Mouse (Mus musculus): ENCODE measurements around the gene Xpot. TPM values are rescaled to one million over a fixed set of nuclear protein-coding genes. Genes with fewer than 3 reads are reported as not detected.

Xpot gene
- polyA plus RNA-seq, 1 experiment: 44.0 TPM

DNA sequence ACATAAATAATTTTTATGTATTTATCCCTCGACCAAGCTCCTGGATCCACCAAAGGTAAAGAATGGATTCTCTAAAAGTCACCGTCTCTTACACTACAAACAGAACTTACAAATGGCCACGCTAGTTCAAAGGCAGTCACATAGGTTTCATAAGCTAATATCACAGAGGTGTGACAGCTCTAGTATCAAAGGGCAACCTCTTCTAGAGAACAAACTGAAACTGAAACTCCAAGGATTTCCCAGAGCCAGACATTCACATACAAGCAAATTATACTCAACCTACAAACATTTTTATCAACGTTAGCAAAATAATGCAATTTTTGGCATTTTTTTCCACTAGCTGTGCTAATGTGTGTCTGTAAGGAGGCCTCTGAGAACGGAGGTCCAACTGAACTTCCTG is 45.8 kb downstream of the Xpot start:
- DNase-seq (ENCODE audit: low read depth in 1 of 2, low spot score in 2 of 2): no peak
- Histone ChIP-seq H3K36me3 (ENCODE audit: control insufficient read depth, insufficient read depth, low read length) (peaks cover 17% of the 10 kb centered on the region), H3K27ac (ENCODE audit: insufficient read depth, low read length) (no peak overlapping the region), H3K27me3 (ENCODE audit: control insufficient read depth, insufficient read depth, low read length) (no peaks in the 10 kb centered on the region), H3K4me1 (ENCODE audit: control insufficient read depth, insufficient read depth, insufficient read length) (peaks cover 4% of the 10 kb centered on the region; the same call in 1 of the 2 replicates), H3K4me3 (ENCODE audit: extremely low read depth, insufficient read depth, insufficient read length) (no peak overlapping the region)
- WGBS: 88% methylated on average over 5 of the region's 5 CpGs
- TF ChIP-seq CTCF (IDR thresholded peaks at IDR 0.05; ENCODE audit: extremely low read depth, insufficient read depth, insufficient read length, insufficient replicate concordance) (no peak), POLR2A (IDR thresholded peaks at IDR 0.05; ENCODE audit: low read depth, low read length) (no peak)

DNA sequence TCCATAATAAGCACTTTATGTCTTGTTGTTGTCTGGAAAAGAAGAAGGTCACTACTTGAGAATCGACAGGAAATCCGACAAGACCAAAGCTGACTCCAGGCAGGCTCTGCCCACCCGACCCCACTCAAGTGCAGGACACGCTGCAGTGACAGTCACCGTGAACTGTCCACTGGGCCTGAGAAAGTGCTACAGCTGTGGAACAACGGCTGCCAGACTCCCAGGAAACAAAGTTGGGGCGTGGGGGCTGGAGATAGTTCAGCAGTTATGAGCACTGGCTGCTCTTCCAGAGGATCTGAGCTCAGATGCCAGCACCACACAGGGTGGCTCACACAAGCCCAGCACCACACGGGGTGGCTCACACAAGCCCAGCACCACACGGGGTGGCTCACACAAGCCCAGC is 49.8 kb downstream of the Xpot start:
- no peak overlapping the region for H3K27ac ChIP-seq (ENCODE audit: insufficient read depth, low read length)
- DNase-seq (ENCODE audit: low read depth in 1 of 2, low spot score in 2 of 2): no peak
- no peak overlapping the region for H3K4me3 ChIP-seq (ENCODE audit: extremely low read depth, insufficient read depth, insufficient read length)
- H3K36me3 ChIP-seq (ENCODE audit: control insufficient read depth, insufficient read depth, low read length): peaks cover 28% of the 10 kb centered on the region
- no peak for TF ChIP-seq CTCF (IDR thresholded peaks at IDR 0.05; ENCODE audit: extremely low read depth, insufficient read depth, insufficient read length, insufficient replicate concordance)
- WGBS: 88% methylated on average over 9 of the region's 9 CpGs
- H3K4me1 ChIP-seq (ENCODE audit: control insufficient read depth, insufficient read depth, insufficient read length): no peaks in the 10 kb centered on the region
- H3K27me3 ChIP-seq (ENCODE audit: control insufficient read depth, insufficient read depth, low read length): no peaks in the 10 kb centered on the region

- no peak overlapping the region for H3K4me3 ChIP-seq (ENCODE audit: extremely low read depth, insufficient read depth, insufficient read length)
- H3K27me3 ChIP-seq (ENCODE audit: control insufficient read depth, insufficient read depth, low read length): no peaks in the 10 kb centered on the region
- no peak for DNase-seq (ENCODE audit: low read depth in 1 of 2, low spot score in 2 of 2)
- no peak for TF ChIP-seq CTCF (IDR thresholded peaks at IDR 0.05; ENCODE audit: extremely low read depth, insufficient read depth, insufficient read length, insufficient replicate concordance)
- no peak overlapping the region for H3K27ac ChIP-seq (ENCODE audit: insufficient read depth, low read length)
- no peaks in the 10 kb centered on the region for H3K4me1 ChIP-seq (ENCODE audit: control insufficient read depth, insufficient read depth, insufficient read length)
- WGBS: 97% methylated on average over 22 of the region's 22 CpGs
- H3K36me3 ChIP-seq (ENCODE audit: control insufficient read depth, insufficient read depth, low read length): peaks cover 50% of the 10 kb centered on the region
Observed at GRCm38 (mm10) chr10:121571511-121572147, 54.5 kb downstream of the Xpot start.

- no peak for TF ChIP-seq POLR2A (IDR thresholded peaks at IDR 0.05; ENCODE audit: low read depth, low read length)
- H3K27me3 ChIP-seq (ENCODE audit: control insufficient read depth, insufficient read depth, low read length): no peaks in the 10 kb centered on the region
- peaks cover 48% of the 10 kb centered on the region for H3K36me3 ChIP-seq (ENCODE audit: control insufficient read depth, insufficient read depth, low read length)
- H3K27ac ChIP-seq (ENCODE audit: insufficient read depth, low read length): no peak overlapping the region
- no peak for DNase-seq (ENCODE audit: low read depth in 1 of 2, low spot score in 2 of 2)
- no peaks in the 10 kb centered on the region for H3K4me1 ChIP-seq (ENCODE audit: control insufficient read depth, insufficient read depth, insufficient read length)
- 97% methylated on average over 3 of the region's 3 CpGs for WGBS
- H3K4me3 ChIP-seq (ENCODE audit: extremely low read depth, insufficient read depth, insufficient read length): no peak overlapping the region
Observed at GRCm38 (mm10) chr10:121571031-121571430, 55.1 kb downstream of the Xpot start.

- TF ChIP-seq CTCF (IDR thresholded peaks at IDR 0.05; ENCODE audit: extremely low read depth, insufficient read depth, insufficient read length, insufficient replicate concordance): no peak
- TF ChIP-seq POLR2A (IDR thresholded peaks at IDR 0.05; ENCODE audit: low read depth, low read length): no peak
- Histone ChIP-seq H3K27me3 (ENCODE audit: control insufficient read depth, insufficient read depth, low read length) (no peaks in the 10 kb centered on the region), H3K36me3 (ENCODE audit: control insufficient read depth, insufficient read depth, low read length) (peaks cover 43% of the 10 kb centered on the region), H3K4me1 (ENCODE audit: control insufficient read depth, insufficient read depth, insufficient read length) (no peaks in the 10 kb centered on the region), H3K27ac (ENCODE audit: insufficient read depth, low read length) (no peak overlapping the region), H3K4me3 (ENCODE audit: extremely low read depth, insufficient read depth, insufficient read length) (no peak overlapping the region)
- DNase-seq (ENCODE audit: low read depth in 1 of 2, low spot score in 2 of 2): no peak
- 93% methylated on average over 6 of the region's 6 CpGs for WGBS
Observed at GRCm38 (mm10) chr10:121569796-121570195, 56.3 kb downstream of the Xpot start.

- H3K4me3 ChIP-seq (ENCODE audit: extremely low read depth, insufficient read depth, insufficient read length): no peak overlapping the region
- no peak for DNase-seq (ENCODE audit: low read depth in 1 of 2, low spot score in 2 of 2)
- no peaks in the 10 kb centered on the region for H3K27me3 ChIP-seq (ENCODE audit: control insufficient read depth, insufficient read depth, low read length)
- H3K27ac ChIP-seq (ENCODE audit: insufficient read depth, low read length): no peak overlapping the region
- no peaks in the 10 kb centered on the region for H3K4me1 ChIP-seq (ENCODE audit: control insufficient read depth, insufficient read depth, insufficient read length)
- WGBS: 82% methylated on average over 23 of the region's 23 CpGs
- TF ChIP-seq CTCF (IDR thresholded peaks at IDR 0.05; ENCODE audit: extremely low read depth, insufficient read depth, insufficient read length, insufficient replicate concordance) (no peak), POLR2A (IDR thresholded peaks at IDR 0.05; ENCODE audit: low read depth, low read length) (no peak)
- H3K36me3 ChIP-seq (ENCODE audit: control insufficient read depth, insufficient read depth, low read length): peaks cover 44% of the 10 kb centered on the region
Observed at GRCm38 (mm10) chr10:121569001-121569589, 57.0 kb downstream of the Xpot start.

DNA sequence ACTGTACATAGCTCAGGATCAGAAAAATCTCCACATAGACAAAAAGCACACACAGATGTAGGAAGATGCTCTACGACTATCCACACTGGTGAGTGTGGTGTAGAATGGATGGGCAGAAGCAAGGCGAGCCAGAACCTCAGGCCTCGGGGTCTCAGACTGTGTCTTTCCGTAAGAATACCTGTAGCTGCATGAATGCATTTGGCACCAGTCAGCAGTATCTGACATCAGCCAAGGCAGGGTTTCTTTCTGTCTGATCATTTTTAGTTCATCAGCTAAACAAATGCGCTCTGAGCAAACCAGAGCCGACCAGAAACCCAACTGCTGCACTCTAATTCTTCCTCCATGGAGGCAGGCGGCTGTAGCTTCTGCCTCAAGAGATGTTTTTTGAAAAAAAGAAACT is 57.6 kb downstream of the Xpot start:
- 92% methylated on average over 7 of the region's 7 CpGs for WGBS
- TF ChIP-seq POLR2A (IDR thresholded peaks at IDR 0.05; ENCODE audit: low read depth, low read length) (no peak), CTCF (IDR thresholded peaks at IDR 0.05; ENCODE audit: extremely low read depth, insufficient read depth, insufficient read length, insufficient replicate concordance) (no peak)
- no peak overlapping the region for H3K27ac ChIP-seq (ENCODE audit: insufficient read depth, low read length)
- peaks cover 44% of the 10 kb centered on the region for H3K36me3 ChIP-seq (ENCODE audit: control insufficient read depth, insufficient read depth, low read length)
- H3K4me3 ChIP-seq (ENCODE audit: extremely low read depth, insufficient read depth, insufficient read length): no peak overlapping the region
- no peaks in the 10 kb centered on the region for H3K27me3 ChIP-seq (ENCODE audit: control insufficient read depth, insufficient read depth, low read length)
- H3K4me1 ChIP-seq (ENCODE audit: control insufficient read depth, insufficient read depth, insufficient read length): no peaks in the 10 kb centered on the region
- no peak for DNase-seq (ENCODE audit: low read depth in 1 of 2, low spot score in 2 of 2)
